Mouse (Mus musculus): ENCODE results near the gene Fgfr2. TPM values are rescaled to one million over a fixed set of nuclear protein-coding genes. Genes with fewer than 3 reads are reported as not detected.

Gene Fgfr2
- total and polyA plus RNA-seq, 2 experiments from 2014 or later, result 17.1 to 47.6 TPM

GRCm38 (mm10) chr7:130547635-130548175 is 2575.4 kb downstream of the Fgfr2 start:
- Histone ChIP-seq H3K27ac (ENCODE audit: low read depth, low read length) (no peak overlapping the region), H3K4me2 (ENCODE audit: low read depth) (no peak overlapping the region), H3K36me3 (ENCODE audit: insufficient read depth) (no peaks in the 10 kb centered on the region), H3K4me1 (ENCODE audit: insufficient read depth) (peaks cover 4% of the 10 kb centered on the region), H3K9me3 (ENCODE audit: low read length) (no peaks in the 10 kb centered on the region), H3K27me3 (ENCODE audit: insufficient read depth, low read length) (no peaks in the 10 kb centered on the region), H3K4me3 (ENCODE audit: low read depth, low read length) (0 out of 2 replicates have a peak overlapping the region, but pooled peaks have one; percentile 91), H3K9ac (no peak overlapping the region)
- no peak for TF ChIP-seq CTCF (IDR thresholded peaks at IDR 0.05; ENCODE audit: low read depth)
- 0 out of 2 replicates have a peak, but pooled peaks have one; percentile 1 for ATAC-seq
- no peak for DNase-seq
- WGBS, result 87% methylated on average over 12 of the region's 12 CpGs

- Histone ChIP-seq H3K4me3 (ENCODE audit: low read depth, low read length) (peak overlapping the region; percentile 91), H3K4me1 (ENCODE audit: insufficient read depth) (peaks cover 4% of the 10 kb centered on the region), H3K4me2 (ENCODE audit: low read depth) (peak overlapping the region; percentile 73), H3K27ac (ENCODE audit: low read depth, low read length) (peak overlapping the region; percentile 93), H3K9me3 (ENCODE audit: low read length) (no peaks in the 10 kb centered on the region), H3K9ac (peak overlapping the region; percentile 72), H3K27me3 (ENCODE audit: insufficient read depth, low read length) (no peaks in the 10 kb centered on the region), H3K36me3 (ENCODE audit: insufficient read depth) (no peaks in the 10 kb centered on the region)
- ATAC-seq (peak; percentile 98), DNase-seq (peak; percentile 94)
- 2% methylated on average over 84 of the region's 84 CpGs for WGBS
- TF ChIP-seq CTCF (IDR thresholded peaks at IDR 0.05; ENCODE audit: low read depth), result peak; percentile 90
Observed at GRCm38 (mm10) chr7:130546791-130547484, 2576.2 kb downstream of the Fgfr2 start.

- Histone ChIP-seq H3K36me3 (ENCODE audit: insufficient read depth) (no peaks in the 10 kb centered on the region), H3K4me3 (ENCODE audit: low read depth, low read length) (peak overlapping the region; percentile 91), H3K9ac (peak overlapping the region; percentile 72), H3K27me3 (ENCODE audit: insufficient read depth, low read length) (no peaks in the 10 kb centered on the region), H3K27ac (ENCODE audit: low read depth, low read length) (peak overlapping the region; percentile 93), H3K4me2 (ENCODE audit: low read depth) (peak overlapping the region; percentile 73), H3K4me1 (ENCODE audit: insufficient read depth) (peaks cover 4% of the 10 kb centered on the region), H3K9me3 (ENCODE audit: low read length) (no peaks in the 10 kb centered on the region)
- no peak for DNase-seq
- no peak for ATAC-seq
- no peak for TF ChIP-seq CTCF (IDR thresholded peaks at IDR 0.05; ENCODE audit: low read depth)
- 4% methylated on average over 7 of the region's 7 CpGs for WGBS
Observed at GRCm38 (mm10) chr7:130546421-130546790, 2576.7 kb downstream of the Fgfr2 start.

- peaks cover 4% of the 10 kb centered on the region for H3K4me1 ChIP-seq (ENCODE audit: insufficient read depth)
- no peaks in the 10 kb centered on the region for H3K27me3 ChIP-seq (ENCODE audit: insufficient read depth, low read length)
- no peak for TF ChIP-seq CTCF (IDR thresholded peaks at IDR 0.05; ENCODE audit: low read depth)
- DNase-seq, result no peak
- H3K4me3 ChIP-seq (ENCODE audit: low read depth, low read length), result peak overlapping the region; percentile 91
- 46% methylated on average over 3 of the region's 3 CpGs for WGBS
- peak overlapping the region; percentile 72 for H3K9ac ChIP-seq
- H3K27ac ChIP-seq (ENCODE audit: low read depth, low read length), result no peak overlapping the region
- no peaks in the 10 kb centered on the region for H3K9me3 ChIP-seq (ENCODE audit: low read length)
- peak overlapping the region; percentile 73 for H3K4me2 ChIP-seq (ENCODE audit: low read depth)
- H3K36me3 ChIP-seq (ENCODE audit: insufficient read depth), result no peaks in the 10 kb centered on the region
- ATAC-seq, result no peak
Observed at GRCm38 (mm10) chr7:130545893-130546292, 2577.3 kb downstream of the Fgfr2 start.

GRCm38 (mm10) chr7:130545401-130545800 is 2577.7 kb downstream of the Fgfr2 start:
- no peaks in the 10 kb centered on the region for H3K27me3 ChIP-seq (ENCODE audit: insufficient read depth, low read length)
- ATAC-seq (no peak), DNase-seq (no peak)
- H3K9ac ChIP-seq, result no peak overlapping the region
- WGBS, result 93% methylated on average over 5 of the region's 5 CpGs
- H3K4me2 ChIP-seq (ENCODE audit: low read depth), result peak overlapping the region; percentile 73; the same call in 1 of the 2 replicates
- peaks cover 4% of the 10 kb centered on the region for H3K4me1 ChIP-seq (ENCODE audit: insufficient read depth)
- H3K27ac ChIP-seq (ENCODE audit: low read depth, low read length), result no peak overlapping the region
- no peaks in the 10 kb centered on the region for H3K36me3 ChIP-seq (ENCODE audit: insufficient read depth)
- no peak overlapping the region for H3K4me3 ChIP-seq (ENCODE audit: low read depth, low read length)
- no peak for TF ChIP-seq CTCF (IDR thresholded peaks at IDR 0.05; ENCODE audit: low read depth)
- no peaks in the 10 kb centered on the region for H3K9me3 ChIP-seq (ENCODE audit: low read length)

- H3K4me1 ChIP-seq (ENCODE audit: insufficient read depth), result peaks cover 4% of the 10 kb centered on the region
- H3K9me3 ChIP-seq (ENCODE audit: low read length), result no peaks in the 10 kb centered on the region
- no peak overlapping the region for H3K4me3 ChIP-seq (ENCODE audit: low read depth, low read length)
- no peak for ATAC-seq
- peaks cover 13% of the 10 kb centered on the region for H3K36me3 ChIP-seq (ENCODE audit: insufficient read depth)
- H3K27me3 ChIP-seq (ENCODE audit: insufficient read depth, low read length), result no peaks in the 10 kb centered on the region
- H3K9ac ChIP-seq, result no peak overlapping the region
- H3K27ac ChIP-seq (ENCODE audit: low read depth, low read length), result no peak overlapping the region
- WGBS, result 97% methylated on average over 4 of the region's 4 CpGs
- TF ChIP-seq CTCF (IDR thresholded peaks at IDR 0.05; ENCODE audit: low read depth), result no peak
- DNase-seq, result no peak
- H3K4me2 ChIP-seq (ENCODE audit: low read depth), result no peak overlapping the region
Observed at GRCm38 (mm10) chr7:130543181-130543580, 2580.0 kb downstream of the Fgfr2 start.

GRCm38 (mm10) chr7:130540176-130540575 is 2583.0 kb downstream of the Fgfr2 start:
- Histone ChIP-seq H3K4me3 (ENCODE audit: low read depth, low read length) (no peak overlapping the region), H3K4me1 (ENCODE audit: insufficient read depth) (no peaks in the 10 kb centered on the region), H3K27me3 (ENCODE audit: insufficient read depth, low read length) (no peaks in the 10 kb centered on the region), H3K9me3 (ENCODE audit: low read length) (no peaks in the 10 kb centered on the region), H3K27ac (ENCODE audit: low read depth, low read length) (no peak overlapping the region), H3K9ac (no peak overlapping the region), H3K36me3 (ENCODE audit: insufficient read depth) (peaks cover 29% of the 10 kb centered on the region), H3K4me2 (ENCODE audit: low read depth) (no peak overlapping the region)
- DNase-seq (no peak), ATAC-seq (no peak)
- no peak for TF ChIP-seq CTCF (IDR thresholded peaks at IDR 0.05; ENCODE audit: low read depth)
- WGBS, result 81% methylated on average over 7 of the region's 7 CpGs

Measured in forebrain, postnatal 0 days (tissue).